Mouse (Mus musculus) heart, postnatal 0 days (tissue): ENCODE measurements around the gene Apoa1. TPM values are rescaled to one million over a fixed set of nuclear protein-coding genes. Genes with fewer than 3 reads are reported as not detected.

Source experiments
- ATAC-seq: fragments of 200-750 bp; cut with Nextera tagmentation; 2 replicates; pipeline ENCODE4 v1.8.0; 2017; ENCODE audit warnings: low read depth, moderate number of reproducible peaks, moderate library complexity; ENCODE audit not compliant: insufficient read depth
- DNase-seq: peaks from one replicate; pipeline ENCODE4 v3.0.0-alpha.2; 2016; ENCODE audit warnings: low spot score
- H3K27ac ChIP-seq: fragments of 300-500 bp; sonication (generic); 2 replicates; pipeline ENCODE4 v1.5.1; 2014; ENCODE audit warnings: low read depth, mild to moderate bottlenecking
- H3K27me3 ChIP-seq: fragments of 300-500 bp; sonication (generic); 2 replicates; pipeline ENCODE4 v1.6.1; 2014; ENCODE audit warnings: low read length, mixed read lengths; ENCODE audit not compliant: control insufficient read depth, insufficient read depth
- H3K36me3 ChIP-seq: fragments of 300-500 bp; sonication (generic); replicated peaks from 2 replicates; pipeline ENCODE4 v1.6.1; 2014; ENCODE audit warnings: low read length, mixed read lengths; ENCODE audit not compliant: control insufficient read depth, insufficient read depth
- H3K4me1 ChIP-seq: fragments of 300-500 bp; sonication (generic); 2 replicates; pipeline ENCODE4 v1.6.1; 2014; ENCODE audit warnings: antibody characterized with exemption; ENCODE audit not compliant: control insufficient read depth, insufficient read depth
- H3K4me2 ChIP-seq: fragments of 300-500 bp; sonication (generic); 2 replicates; pipeline ENCODE4 v1.6.1; 2014; ENCODE audit warnings: low read depth, mild to moderate bottlenecking, low read length, moderate library complexity
- H3K4me3 ChIP-seq: fragments of 300-500 bp; sonication (generic); 2 replicates; pipeline ENCODE4 v1.5.1; 2014; ENCODE audit warnings: low read depth, low read length
- H3K9ac ChIP-seq: fragments of 300-500 bp; sonication (generic); replicated peaks from 2 replicates; pipeline ENCODE4 v1.6.1; 2014; ENCODE audit warnings: low read depth, low read length, mixed read lengths
- H3K9me3 ChIP-seq: fragments of 300-500 bp; sonication (generic); replicated peaks from 2 replicates; pipeline ENCODE4 v1.6.1; 2016; ENCODE audit warnings: low read length; ENCODE audit not compliant: control insufficient read depth
- CTCF ChIP-seq: IDR thresholded peaks from 2 replicates; pipeline ENCODE4 v1.5.1; 2016; ENCODE audit warnings: antibody characterized with exemption, control low read depth, low read depth
- EP300 ChIP-seq: IDR thresholded peaks from 2 replicates; pipeline ENCODE4 v1.6.1; 2016; ENCODE audit warnings: antibody characterized with exemption, low read depth
- WGBS: fragments of 180-500 bp; shearing (Covaris S2); extraction: QIAGEN DNeasy Blood & Tissue Kit; methylation state at CpG from one replicate; pipeline ENCODE4 v1.1.7; 2014; 5-methylcytosine and 5-hydroxymethylcytosine counted together
- polyA plus RNA-seq: library from polyadenylated mRNA; unstranded; fragments of >200 nt; fragmentation: Nextera tagmentation; extraction: Ambion mirVana; gene quantifications from 2 replicates; pipeline ENCODE4 v1.2.1, GENCODE M21; 2015
- total RNA-seq: library from RNA; depleted of rRNA; stranded (reverse); fragments of >200 nt; gene quantifications from 2 replicates; pipeline ENCODE4 v1.2.3, GENCODE M21; 2014; ENCODE audit warnings: low replicate concordance

Apoa1 gene
- total and polyA plus RNA-seq, 2 experiments from 2014 or later = 1.8 TPM; not detected in 1

GRCm38 (mm10) chr9:46224945-46225660 lies 3.3 kb upstream of the Apoa1 start:
- Histone ChIP-seq H3K27me3 (no peaks in the 10 kb centered on the region), H3K4me3 (no peak overlapping the region), H3K4me2 (no peak overlapping the region), H3K27ac (no peak overlapping the region), H3K4me1 (peaks cover 1% of the 10 kb centered on the region), H3K36me3 (peaks cover 34% of the 10 kb centered on the region), H3K9me3 (no peaks in the 10 kb centered on the region), H3K9ac (no peak overlapping the region)
- no peak for DNase-seq
- no peak for ATAC-seq
- TF ChIP-seq CTCF = no peak
- TF ChIP-seq EP300 = no peak
- WGBS = 59% methylated on average over 5 of the region's 5 CpGs

GRCm38 (mm10) chr9:46227064-46227614 lies 1.2 kb upstream of the Apoa1 start:
- no peak overlapping the region for H3K4me2 ChIP-seq
- peaks cover 8% of the 10 kb centered on the region for H3K4me1 ChIP-seq
- no peak overlapping the region for H3K27ac ChIP-seq
- H3K9me3 ChIP-seq = no peaks in the 10 kb centered on the region
- H3K27me3 ChIP-seq = peaks cover 14% of the 10 kb centered on the region; the same call in 1 of the 2 replicates
- H3K4me3 ChIP-seq = no peak overlapping the region
- TF ChIP-seq EP300 (no peak), CTCF (no peak)
- 51% methylated on average over 3 of the region's 3 CpGs for WGBS
- peaks cover 14% of the 10 kb centered on the region for H3K36me3 ChIP-seq
- DNase-seq = no peak
- ATAC-seq = no peak
- H3K9ac ChIP-seq = no peak overlapping the region

- ATAC-seq (peak; percentile 95), DNase-seq (peak; percentile 93)
- Histone ChIP-seq H3K36me3 (no peaks in the 10 kb centered on the region), H3K4me1 (peaks cover 8% of the 10 kb centered on the region), H3K9ac (no peak overlapping the region; the same call in 1 of the 2 replicates), H3K27me3 (peaks cover 14% of the 10 kb centered on the region; the same call in 1 of the 2 replicates), H3K27ac (no peak overlapping the region), H3K4me2 (peak overlapping the region; percentile 74), H3K4me3 (peak overlapping the region; percentile 38), H3K9me3 (no peaks in the 10 kb centered on the region)
- peak; percentile 85 for TF ChIP-seq CTCF
- no peak for TF ChIP-seq EP300
- 14% methylated on average over 37 of the region's 37 CpGs for WGBS
These were observed 1.4 kb downstream of the Apoa1 start for GRCm38 (mm10) chr9:46229573-46230449.

GRCm38 (mm10) chr9:46230450-46230975 lies 2.1 kb downstream of the Apoa1 start:
- H3K36me3 ChIP-seq = no peaks in the 10 kb centered on the region
- H3K4me2 ChIP-seq = peak overlapping the region; percentile 74
- H3K27ac ChIP-seq = no peak overlapping the region
- H3K9ac ChIP-seq = no peak overlapping the region; the same call in 1 of the 2 replicates
- H3K4me1 ChIP-seq = peaks cover 8% of the 10 kb centered on the region
- H3K4me3 ChIP-seq = peak overlapping the region; percentile 38
- TF ChIP-seq EP300 = no peak
- TF ChIP-seq CTCF = no peak
- peaks cover 14% of the 10 kb centered on the region; the same call in 1 of the 2 replicates for H3K27me3 ChIP-seq
- no peak for DNase-seq
- no peaks in the 10 kb centered on the region for H3K9me3 ChIP-seq
- 26% methylated on average over 13 of the region's 13 CpGs for WGBS
- no peak for ATAC-seq

- 86% methylated on average over 6 of the region's 6 CpGs for whole genome bisulfite sequencing
- H3K36me3 ChIP-seq = no peaks in the 10 kb centered on the region
These were observed 6.8 kb downstream of the Apoa1 start for GRCm38 (mm10) chr9:46235196-46235595.

More at GRCm38 (mm10) chr9:46235196-46235595, 6.8 kb downstream of the Apoa1 start:
- Histone ChIP-seq H3K27me3 (peaks cover 14% of the 10 kb centered on the region; the same call in 1 of the 2 replicates), H3K4me1 (peaks cover 6% of the 10 kb centered on the region), H3K4me2 (no peak overlapping the region), H3K9me3 (no peaks in the 10 kb centered on the region), H3K27ac (no peak overlapping the region), H3K4me3 (no peak overlapping the region), H3K9ac (no peak overlapping the region)
- TF ChIP-seq EP300 = no peak
- DNase-seq (no peak), ATAC-seq (no peak)
